Mouse (Mus musculus): Measurements from ENCODE around the gene Lnp1. TPM values are rescaled to one million over a fixed set of nuclear protein-coding genes. Genes with fewer than 3 reads are reported as not detected.
"Not testable (repeated sequence)": the region's sequence is repeated elsewhere in the genome, so short reads cannot be mapped to it uniquely, and the experiment has no call there.

Gene Lnp1
- polyA plus RNA-seq (2016; fragmentation: Nextera tagmentation; extraction: Ambion mirVana): not detected in 2 replicates

DNA sequence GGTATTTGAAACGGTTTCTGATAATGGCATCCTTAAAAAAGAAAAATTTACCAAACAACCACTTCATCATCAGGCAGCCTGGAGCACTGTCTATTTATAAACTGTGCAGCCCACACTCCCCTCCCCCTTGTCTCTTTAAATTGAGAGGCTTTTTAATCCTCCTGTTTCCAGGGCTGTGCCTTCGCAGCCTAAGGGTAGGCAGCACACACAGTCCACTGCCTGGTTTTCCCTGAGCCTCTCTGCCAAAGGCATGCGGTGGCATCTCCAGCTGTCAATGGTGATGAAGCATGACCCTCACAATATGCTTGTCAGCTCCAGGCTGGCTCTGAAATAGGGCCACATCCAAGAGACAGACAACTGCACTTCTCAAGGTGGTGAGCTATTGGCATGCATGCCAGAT is at the start of gene Lnp1:
Gene Lnp1 (minus strand): TSS at position 39 of the 400 bp plus-strand sequence.
- no peak within 1 kb of the TSS for H3K4me3 ChIP-seq
- 53% methylated on average over 3 of the region's 3 CpGs for WGBS (ENCODE audit: insufficient replicate concordance)
- no peak for ATAC-seq

DNA sequence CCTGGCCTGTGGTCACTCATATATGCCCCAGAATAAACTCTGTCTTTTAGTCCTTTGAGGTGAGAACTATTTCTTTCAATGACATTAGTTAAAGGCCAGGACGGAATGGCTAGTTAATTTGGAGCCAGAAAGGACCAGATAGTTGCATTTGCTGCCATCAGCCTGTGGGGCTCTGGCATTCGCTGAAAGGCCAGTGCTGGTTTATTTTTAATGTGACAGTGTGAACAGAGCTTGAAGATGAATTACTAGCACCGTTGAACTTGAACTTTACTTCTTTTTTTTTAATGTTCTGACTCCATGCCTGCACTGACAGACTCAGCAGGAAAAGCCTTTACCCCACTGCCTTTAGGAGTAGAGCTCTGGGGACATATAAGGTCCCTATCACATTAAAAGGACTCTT is 46.8 kb upstream of the Lnp1 start:
- no peak overlapping the region for H3K4me3 ChIP-seq
- no peak overlapping the region for H3K27ac ChIP-seq
- H3K36me3 ChIP-seq: no peaks in the 10 kb centered on the region
- H3K27me3 ChIP-seq (replicated peaks): no peaks in the 10 kb centered on the region
- no peaks in the 10 kb centered on the region for H3K4me1 ChIP-seq
- no peak for ATAC-seq
- 38% methylated on average over 3 of the region's 3 CpGs for WGBS (ENCODE audit: insufficient replicate concordance)
- 0 out of 2 replicates have a peak, but pooled peaks cover 2% of the 10 kb centered on the region for H3K9me3 ChIP-seq (replicated peaks)
- no peak overlapping the region for H3K9ac ChIP-seq
- H3K4me2 ChIP-seq: no peak overlapping the region

More for the DNA sequence above, at the start of gene Lnp1:
- no peaks in the 10 kb centered on the region for H3K9me3 ChIP-seq (replicated peaks)
- no peak within 1 kb of the TSS for H3K9ac ChIP-seq
- no peak within 1 kb of the TSS for H3K27ac ChIP-seq
- H3K4me1 ChIP-seq: no peaks in the 10 kb centered on the region
- H3K36me3 ChIP-seq: no peaks in the 10 kb centered on the region
- H3K27me3 ChIP-seq (replicated peaks): no peaks in the 10 kb centered on the region
- no peak within 1 kb of the TSS for H3K4me2 ChIP-seq

DNA sequence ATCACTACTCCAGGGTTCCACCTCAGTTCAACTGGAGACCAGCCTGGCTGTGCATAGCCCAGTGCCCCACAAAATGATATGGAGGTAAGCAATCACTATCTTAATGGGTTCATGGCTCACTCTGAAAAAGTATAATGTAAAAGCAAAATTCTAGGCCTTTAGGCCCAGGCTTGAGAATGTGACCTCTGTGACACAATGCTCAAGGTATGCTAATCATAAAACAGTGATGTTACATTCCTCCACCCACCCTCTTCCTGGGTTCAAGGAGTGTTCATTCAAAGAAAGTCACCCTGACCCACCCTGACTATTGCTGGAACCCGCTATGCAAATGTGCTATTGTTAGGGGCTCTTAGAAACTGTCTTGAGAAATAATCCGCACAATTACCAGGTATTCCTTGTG is 30.4 kb upstream of the Lnp1 start:
- not testable (repeated sequence) for ATAC-seq; H3K9me3 ChIP-seq (replicated peaks)
- 69% methylated on average over 2 of the region's 2 CpGs for WGBS (ENCODE audit: insufficient replicate concordance)

DNA sequence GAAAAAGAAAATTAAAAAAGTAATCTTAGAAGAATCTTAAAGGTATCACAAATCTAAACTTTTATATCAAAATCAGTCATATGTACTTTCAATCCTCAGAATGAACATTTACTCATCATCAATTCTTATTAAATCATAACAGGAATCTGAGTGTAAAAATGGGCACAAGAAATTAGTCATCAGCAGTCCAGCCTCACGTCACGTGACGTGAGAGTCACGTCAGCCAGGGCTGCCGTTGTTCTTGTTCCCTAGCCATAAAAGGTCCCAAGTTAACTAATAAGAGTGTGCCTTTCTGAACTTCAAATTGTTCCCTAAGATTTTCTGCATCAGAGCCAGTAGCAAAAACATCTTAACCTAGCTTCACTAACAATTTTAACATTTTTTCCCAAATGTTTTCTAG is 21.2 kb upstream of the Lnp1 start:
- Histone ChIP-seq H3K9ac (no peak overlapping the region), H3K4me3 (no peak overlapping the region), H3K36me3 (no peaks in the 10 kb centered on the region), H3K4me2 (no peak overlapping the region), H3K9me3 (replicated peaks) (no peaks in the 10 kb centered on the region), H3K27ac (no peak overlapping the region), H3K27me3 (replicated peaks) (no peaks in the 10 kb centered on the region), H3K4me1 (no peaks in the 10 kb centered on the region)
- ATAC-seq: no peak
- 74% methylated on average over 5 of the region's 5 CpGs for WGBS (ENCODE audit: insufficient replicate concordance)

More for the DNA sequence above, 30.4 kb upstream of the Lnp1 start:
- not testable (repeated sequence) for H3K4me1 ChIP-seq; H3K27ac ChIP-seq; H3K4me3 ChIP-seq; H3K36me3 ChIP-seq; H3K27me3 ChIP-seq (replicated peaks); H3K9ac ChIP-seq; H3K4me2 ChIP-seq

DNA sequence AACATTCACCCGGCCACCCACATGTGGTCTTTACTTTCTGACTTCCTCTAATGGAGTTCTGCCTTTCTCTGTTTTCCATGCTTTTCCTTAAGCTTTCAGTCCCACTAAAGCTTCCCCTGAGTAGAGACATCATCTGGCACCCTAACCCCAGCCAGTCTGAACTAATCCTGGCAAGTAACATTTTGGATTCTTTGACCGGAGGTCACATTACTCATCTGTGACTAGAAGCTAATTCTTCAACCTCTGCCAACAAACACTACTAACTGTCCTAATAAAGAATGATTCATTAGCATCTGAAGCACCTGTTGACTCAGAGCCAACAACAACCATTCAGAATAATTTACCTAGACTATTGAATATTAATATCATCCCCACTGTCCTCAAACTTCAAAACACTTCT is 14.5 kb upstream of the Lnp1 start:
- Histone ChIP-seq H3K9me3 (replicated peaks) (no peaks in the 10 kb centered on the region), H3K9ac (no peak overlapping the region), H3K27ac (no peak overlapping the region), H3K4me2 (no peak overlapping the region), H3K4me1 (no peaks in the 10 kb centered on the region), H3K4me3 (no peak overlapping the region), H3K27me3 (replicated peaks) (no peaks in the 10 kb centered on the region), H3K36me3 (no peaks in the 10 kb centered on the region)
- no peak for ATAC-seq
- WGBS (ENCODE audit: insufficient replicate concordance): 72% methylated on average over 2 of the region's 2 CpGs

DNA sequence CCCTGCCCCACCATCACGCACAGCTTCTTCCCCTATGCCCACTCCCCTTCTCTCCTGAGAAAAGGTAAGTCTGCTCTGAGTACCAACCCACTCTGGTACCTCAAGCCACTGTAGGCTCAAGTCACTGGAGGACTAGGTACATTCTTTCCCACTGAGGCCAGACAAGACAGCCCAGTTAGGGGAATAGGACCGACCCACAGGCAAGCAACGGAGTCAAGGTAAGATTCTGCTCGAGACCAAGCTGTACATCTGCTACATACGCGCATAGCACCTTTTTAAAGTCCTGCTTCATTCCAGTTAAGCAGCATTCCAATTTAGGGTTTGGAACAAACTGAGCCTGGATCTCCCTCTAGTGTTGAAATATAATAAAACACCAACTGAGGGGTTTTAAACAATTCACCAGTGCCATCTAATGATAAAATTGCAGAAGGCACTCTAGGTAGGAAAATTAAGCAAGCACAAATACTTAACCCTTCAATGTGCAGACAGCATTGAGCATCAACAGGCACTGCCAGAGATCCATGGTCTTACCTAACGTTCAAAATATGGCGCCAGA is 7.7 kb downstream of the Lnp1 start:
- WGBS (ENCODE audit: insufficient replicate concordance): 22% methylated on average over 8 of the region's 8 CpGs
- Histone ChIP-seq H3K4me2 (no peak overlapping the region), H3K9me3 (replicated peaks) (no peaks in the 10 kb centered on the region), H3K9ac (no peak overlapping the region), H3K4me3 (no peak overlapping the region), H3K27me3 (replicated peaks) (no peaks in the 10 kb centered on the region), H3K27ac (no peak overlapping the region), H3K36me3 (no peaks in the 10 kb centered on the region), H3K4me1 (no peaks in the 10 kb centered on the region)
- ATAC-seq: no peak

DNA sequence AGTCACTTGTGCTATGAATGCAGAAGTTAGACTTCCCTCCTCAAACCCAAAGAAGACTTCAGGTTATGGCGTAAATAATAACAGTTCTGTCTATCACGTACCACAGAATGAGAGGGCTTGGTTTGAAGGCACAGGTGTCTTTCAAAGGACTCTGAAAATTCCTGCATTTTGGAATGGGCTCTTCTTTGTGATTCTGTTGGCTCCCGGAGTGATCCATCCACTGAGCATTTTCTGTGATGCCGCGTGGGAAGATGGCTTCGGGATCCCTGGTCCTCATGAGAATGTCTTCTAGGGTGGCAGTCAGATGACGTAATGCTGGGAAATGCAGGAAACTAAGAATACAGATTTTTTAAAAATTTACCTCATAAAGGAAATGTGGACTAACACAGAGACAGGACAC is 10.6 kb downstream of the Lnp1 start:
- Histone ChIP-seq H3K4me3 (no peak overlapping the region), H3K9me3 (replicated peaks) (no peaks in the 10 kb centered on the region), H3K27ac (no peak overlapping the region), H3K9ac (no peak overlapping the region), H3K4me1 (no peaks in the 10 kb centered on the region), H3K36me3 (no peaks in the 10 kb centered on the region), H3K27me3 (replicated peaks) (no peaks in the 10 kb centered on the region), H3K4me2 (no peak overlapping the region)
- no peak for ATAC-seq
- 72% methylated on average over 7 of the region's 7 CpGs for WGBS (ENCODE audit: insufficient replicate concordance)

DNA sequence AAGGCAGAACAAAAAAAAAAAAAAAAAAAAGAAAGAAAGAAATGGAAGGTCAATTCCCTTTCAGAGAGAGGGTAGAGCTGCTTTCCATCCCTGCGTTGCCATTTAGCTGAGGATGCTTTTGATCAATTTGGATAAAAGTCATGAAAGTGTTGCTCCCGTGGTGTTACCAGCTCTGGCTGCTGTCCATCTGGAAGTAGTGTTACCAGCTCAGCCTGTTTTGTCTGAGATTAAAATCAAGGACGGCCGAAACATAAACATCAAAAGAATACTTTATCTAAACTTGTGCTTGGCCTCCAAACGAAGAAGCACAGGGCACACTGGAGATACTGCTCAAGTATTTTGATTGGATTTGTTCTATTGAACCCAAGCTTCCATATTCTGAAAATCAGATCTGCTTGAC is 18.9 kb downstream of the Lnp1 start:
- Histone ChIP-seq H3K4me3 (no peak overlapping the region), H3K9ac (no peak overlapping the region), H3K4me1 (no peaks in the 10 kb centered on the region), H3K4me2 (no peak overlapping the region), H3K27ac (no peak overlapping the region), H3K27me3 (replicated peaks) (no peaks in the 10 kb centered on the region), H3K9me3 (replicated peaks) (no peaks in the 10 kb centered on the region), H3K36me3 (no peaks in the 10 kb centered on the region)
- WGBS (ENCODE audit: insufficient replicate concordance): 71% methylated on average over 5 of the region's 5 CpGs
- ATAC-seq: no peak

DNA sequence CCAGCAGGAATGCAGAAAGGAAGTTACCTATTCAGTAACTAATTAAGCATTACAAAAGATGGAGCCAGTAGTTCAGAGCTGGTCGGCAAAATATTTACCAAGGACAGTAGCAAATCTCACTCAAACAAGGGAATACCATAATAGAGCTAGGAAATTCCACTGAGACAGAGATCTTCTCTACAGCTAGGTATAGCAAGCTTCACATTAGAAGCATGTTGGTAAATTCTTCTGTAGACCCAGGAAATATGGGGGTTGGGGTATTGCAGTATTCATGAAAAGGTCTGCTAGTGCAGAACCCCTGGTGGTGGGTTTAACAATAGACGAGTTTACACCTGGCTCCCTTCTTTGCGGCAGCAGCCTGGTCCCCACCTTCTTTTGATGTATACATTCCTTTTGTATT is 25.7 kb downstream of the Lnp1 start:
- not testable (repeated sequence) for H3K36me3 ChIP-seq; H3K27me3 ChIP-seq (replicated peaks); H3K4me3 ChIP-seq; H3K4me2 ChIP-seq; H3K4me1 ChIP-seq; H3K27ac ChIP-seq; H3K9ac ChIP-seq; H3K9me3 ChIP-seq (replicated peaks); ATAC-seq
- 52% methylated on average over 3 of the region's 3 CpGs for WGBS (ENCODE audit: insufficient replicate concordance)

DNA sequence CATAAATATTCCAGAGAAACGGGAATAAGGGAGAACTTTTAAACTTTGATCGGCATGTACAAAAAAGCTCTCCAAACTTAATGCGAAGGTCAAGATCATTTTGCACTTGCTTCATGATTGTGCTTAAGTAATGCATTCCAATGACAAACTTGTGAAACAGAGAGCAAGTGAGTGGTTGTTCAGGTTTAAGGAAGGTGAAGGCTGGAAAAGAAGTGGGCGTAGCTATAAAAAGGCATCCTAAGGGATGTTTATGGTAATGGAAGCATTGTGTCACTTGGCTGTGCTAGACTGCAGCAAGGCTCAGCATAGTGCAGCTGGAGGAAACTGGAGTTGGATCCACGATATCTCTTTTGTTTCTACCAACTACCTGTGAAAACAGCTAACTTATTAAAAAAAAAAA is 36.3 kb downstream of the Lnp1 start:
- Histone ChIP-seq H3K4me2 (no peak overlapping the region), H3K4me1 (no peaks in the 10 kb centered on the region), H3K27me3 (replicated peaks) (no peaks in the 10 kb centered on the region), H3K27ac (no peak overlapping the region), H3K4me3 (no peak overlapping the region), H3K36me3 (no peaks in the 10 kb centered on the region), H3K9ac (no peak overlapping the region), H3K9me3 (replicated peaks) (no peaks in the 10 kb centered on the region)
- no peak for ATAC-seq
- WGBS (ENCODE audit: insufficient replicate concordance): 77% methylated on average over 5 of the region's 5 CpGs

DNA sequence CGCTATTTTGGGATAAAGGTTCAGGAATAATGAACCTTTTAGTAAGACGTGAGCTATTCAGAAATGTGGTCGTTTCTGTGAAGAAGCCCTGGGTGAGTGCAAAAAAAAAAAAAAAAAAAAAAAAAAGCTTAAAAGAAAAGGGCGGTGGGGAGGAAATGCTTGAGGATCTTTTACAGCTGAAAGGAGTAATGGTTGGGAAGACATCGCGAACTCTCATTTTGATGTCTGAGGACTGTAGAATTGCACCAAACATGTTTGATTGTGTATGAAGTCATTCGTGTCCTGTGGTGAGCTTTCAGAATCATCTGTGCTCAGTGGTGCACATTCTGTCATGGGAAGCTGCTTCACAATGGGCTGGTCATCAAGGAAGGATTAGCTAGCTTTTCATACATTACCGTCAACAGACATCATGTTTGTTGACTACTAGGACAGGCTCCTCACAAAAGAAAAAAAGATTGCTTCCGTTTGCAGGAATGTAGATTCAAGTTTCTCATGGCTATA is 41.2 kb downstream of the Lnp1 start:
- H3K4me2 ChIP-seq: peak overlapping the region; percentile 68
- no peaks in the 10 kb centered on the region for H3K36me3 ChIP-seq
- no peak overlapping the region for H3K27ac ChIP-seq
- 0 out of 2 replicates have a peak, but pooled peaks cover 6% of the 10 kb centered on the region for H3K4me1 ChIP-seq
- H3K4me3 ChIP-seq: peak overlapping the region; percentile 35
- H3K9me3 ChIP-seq (replicated peaks): no peaks in the 10 kb centered on the region
- H3K27me3 ChIP-seq (replicated peaks): peaks cover 5% of the 10 kb centered on the region; the same call in 1 of the 2 replicates
- H3K9ac ChIP-seq: no peak overlapping the region
- WGBS (ENCODE audit: insufficient replicate concordance): 31% methylated on average over 9 of the region's 9 CpGs
- ATAC-seq: no peak

DNA sequence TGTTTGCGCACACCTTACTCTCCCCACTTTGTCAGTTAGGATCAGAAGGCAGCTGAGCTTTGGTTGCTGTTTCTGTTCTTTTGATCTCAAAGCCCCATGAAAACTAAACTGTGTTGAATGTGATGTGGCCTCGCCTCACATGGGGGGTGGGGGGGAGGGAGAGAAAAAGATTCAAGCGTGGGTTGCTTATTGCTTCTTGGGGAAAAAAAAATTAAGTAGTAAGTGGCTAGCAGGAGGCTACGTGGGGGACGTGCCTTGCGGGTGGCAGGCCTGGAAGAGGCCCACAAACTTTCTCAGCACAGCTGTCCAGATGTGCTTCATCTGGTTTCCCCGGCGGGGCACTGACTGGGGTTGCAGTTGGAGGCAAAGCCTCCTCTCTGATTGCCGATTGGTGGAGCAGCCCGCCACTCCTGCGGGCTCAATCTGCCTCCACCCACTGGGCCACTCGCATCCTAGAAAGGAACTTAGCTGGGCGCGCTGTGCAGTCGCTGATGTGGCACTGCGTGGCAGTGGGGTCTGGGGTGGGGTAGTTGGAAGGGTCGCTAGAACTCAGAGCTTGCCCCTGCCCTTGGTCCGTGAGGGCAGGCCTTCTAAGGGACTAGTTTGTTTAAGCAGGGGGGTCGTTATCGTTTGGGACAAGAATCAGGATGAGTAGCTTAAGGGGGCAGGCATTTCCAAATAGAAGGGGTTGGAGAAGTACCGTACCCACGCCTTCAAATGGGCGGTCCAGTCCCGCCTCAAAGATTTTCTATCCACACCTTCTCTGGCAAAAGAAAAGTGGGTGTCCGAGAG is 41.8 kb downstream of the Lnp1 start, which contains the start of gene Tmem45a:
Gene Tmem45a (minus strand): TSS at position 343 of the 792 bp plus-strand sequence.
- Histone ChIP-seq H3K4me2 (peak within 1 kb of the TSS; percentile 68), H3K4me3 (peak within 1 kb of the TSS; percentile 35), H3K9me3 (replicated peaks) (no peaks in the 10 kb centered on the region), H3K4me1 (0 out of 2 replicates have a peak, but pooled peaks cover 6% of the 10 kb centered on the region), H3K36me3 (no peaks in the 10 kb centered on the region), H3K27me3 (replicated peaks) (peaks cover 5% of the 10 kb centered on the region; the same call in 1 of the 2 replicates), H3K27ac (no peak within 1 kb of the TSS), H3K9ac (no peak within 1 kb of the TSS)
- WGBS (ENCODE audit: insufficient replicate concordance): 6% methylated on average over 25 of the region's 25 CpGs
- ATAC-seq: peak; percentile 87
